Mouse (Mus musculus) lung, postnatal 0 days (tissue): ENCODE measurements around the gene Galk2. TPM values are rescaled to one million over a fixed set of nuclear protein-coding genes. Genes with fewer than 3 reads are reported as not detected.

Experiments
- ATAC-seq: fragments of 200-750 bp; cut with Nextera tagmentation; 2 replicates; pipeline ENCODE4 v1.8.0; 2017; ENCODE audit warnings: moderate library complexity
- DNase-seq: peaks from one replicate; pipeline ENCODE4 v3.0.0-alpha.2; 2016; ENCODE audit warnings: low spot score
- H3K27ac ChIP-seq: fragments of 300-500 bp; sonication (generic); 2 replicates; pipeline ENCODE4 v1.5.1; 2014; ENCODE audit warnings: antibody characterized with exemption, mild to moderate bottlenecking, low read length, mixed read lengths
- H3K27me3 ChIP-seq: fragments of 300-500 bp; sonication (generic); replicated peaks from 2 replicates; pipeline ENCODE4 v1.6.1; 2014; ENCODE audit warnings: low read length, mixed read lengths; ENCODE audit not compliant: insufficient read depth
- H3K36me3 ChIP-seq: fragments of 300-500 bp; sonication (generic); 2 replicates; pipeline ENCODE4 v1.6.1; 2014; ENCODE audit warnings: low read length, mixed read lengths; ENCODE audit not compliant: insufficient read depth
- H3K4me1 ChIP-seq: fragments of 300-500 bp; sonication (generic); 2 replicates; pipeline ENCODE4 v1.6.1; 2014; ENCODE audit warnings: antibody characterized with exemption, low read depth, low read length, mixed read lengths; ENCODE audit not compliant: insufficient read depth
- H3K4me2 ChIP-seq: fragments of 300-500 bp; sonication (generic); replicated peaks from 2 replicates; pipeline ENCODE4 v1.6.1; 2014; ENCODE audit warnings: low read depth, mild to moderate bottlenecking, low read length, moderate library complexity, mixed read lengths
- H3K4me3 ChIP-seq: fragments of 300-500 bp; sonication (generic); 2 replicates; pipeline ENCODE4 v1.5.1; 2014; ENCODE audit warnings: low read depth, low read length
- H3K9ac ChIP-seq: fragments of 300-500 bp; sonication (generic); replicated peaks from 2 replicates; pipeline ENCODE4 v1.6.1; 2014; ENCODE audit warnings: low read depth, mild to moderate bottlenecking
- H3K9me3 ChIP-seq: fragments of 300-500 bp; sonication (generic); 2 replicates; pipeline ENCODE4 v1.6.1; 2016; ENCODE audit warnings: low read length, mixed read lengths
- CTCF ChIP-seq: IDR thresholded peaks from 2 replicates; pipeline ENCODE4 v1.5.1; 2016; ENCODE audit warnings: antibody characterized with exemption, mild to moderate bottlenecking
- EP300 ChIP-seq: IDR thresholded peaks from 2 replicates; pipeline ENCODE4 v1.6.1; 2016; ENCODE audit warnings: antibody characterized with exemption, mild to moderate bottlenecking, control low read depth
- WGBS: fragments of 180-500 bp; shearing (Covaris S2); extraction: QIAGEN DNeasy Blood & Tissue Kit; methylation state at CpG from one replicate; pipeline ENCODE4 v1.1.7; 2014; 5-methylcytosine and 5-hydroxymethylcytosine counted together
- polyA plus RNA-seq: library from polyadenylated mRNA; unstranded; fragments of >200 nt; fragmentation: Nextera tagmentation; extraction: Ambion mirVana; gene quantifications from 2 replicates; pipeline ENCODE4 v1.2.1, GENCODE M21; 2015

Gene Galk2
- polyA plus RNA-seq, 1 experiment from 2014 or later: 27.1 TPM

DNA sequence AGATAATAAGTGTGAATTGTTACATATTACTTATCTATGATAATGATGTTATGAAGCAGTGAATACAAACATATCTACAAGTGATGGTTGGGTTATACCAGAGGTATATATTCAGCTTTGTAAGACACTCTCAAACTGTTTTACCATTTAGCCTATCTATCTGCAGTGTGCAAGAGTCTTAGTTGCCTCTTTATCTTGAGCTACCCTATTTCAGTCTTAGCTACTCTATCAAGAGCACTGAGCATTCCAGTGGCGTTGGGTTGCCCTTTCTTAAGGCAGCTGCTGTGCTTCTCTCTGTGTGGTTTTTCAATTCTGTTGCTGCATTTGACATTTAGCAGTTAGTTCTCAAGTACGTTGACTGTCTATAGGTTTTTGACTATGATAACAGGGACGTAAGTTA is 4.9 kb downstream of the Galk2 start:
- TF ChIP-seq CTCF (no peak), EP300 (no peak)
- H3K4me1 ChIP-seq: peaks cover 2% of the 10 kb centered on the region; the same call in 1 of the 2 replicates
- WGBS: 81% methylated on average over 3 of the region's 3 CpGs
- DNase-seq (no peak), ATAC-seq (no peak)
- H3K36me3 ChIP-seq: no peaks in the 10 kb centered on the region
- H3K4me2 ChIP-seq: no peak overlapping the region
- H3K27ac ChIP-seq: no peak overlapping the region
- no peak overlapping the region for H3K4me3 ChIP-seq
- no peaks in the 10 kb centered on the region for H3K9me3 ChIP-seq
- H3K9ac ChIP-seq: no peak overlapping the region
- H3K27me3 ChIP-seq: no peaks in the 10 kb centered on the region

- TF ChIP-seq EP300: no peak
- TF ChIP-seq CTCF: no peak
- H3K9ac ChIP-seq: no peak overlapping the region
- H3K4me2 ChIP-seq: no peak overlapping the region
- no peak overlapping the region for H3K27ac ChIP-seq
- no peaks in the 10 kb centered on the region for H3K9me3 ChIP-seq
- no peaks in the 10 kb centered on the region for H3K36me3 ChIP-seq
- H3K4me1 ChIP-seq: peaks cover 2% of the 10 kb centered on the region; the same call in 1 of the 2 replicates
- ATAC-seq (no peak), DNase-seq (no peak)
- no peak overlapping the region for H3K4me3 ChIP-seq
- no peaks in the 10 kb centered on the region for H3K27me3 ChIP-seq
- WGBS: 79% methylated on average over 1 of the region's 1 CpGs
Observed at GRCm38 (mm10) chr2:125864551-125864950, 5.6 kb downstream of the Galk2 start.

GRCm38 (mm10) chr2:125865585-125865984 is 6.7 kb downstream of the Galk2 start:
- TF ChIP-seq CTCF: no peak
- no peak for TF ChIP-seq EP300
- Histone ChIP-seq H3K27ac (no peak overlapping the region), H3K36me3 (no peaks in the 10 kb centered on the region), H3K9me3 (no peaks in the 10 kb centered on the region), H3K27me3 (no peaks in the 10 kb centered on the region), H3K4me3 (peak overlapping the region; percentile 60; the same call in 1 of the 2 replicates), H3K9ac (no peak overlapping the region; the same call in 1 of the 2 replicates), H3K4me2 (peak overlapping the region; percentile 70), H3K4me1 (peaks cover 2% of the 10 kb centered on the region; the same call in 1 of the 2 replicates)
- no peak for DNase-seq
- ATAC-seq: no peak

GRCm38 (mm10) chr2:125866058-125866740 is 7.3 kb downstream of the Galk2 start:
- peaks cover 2% of the 10 kb centered on the region; the same call in 1 of the 2 replicates for H3K4me1 ChIP-seq
- DNase-seq (peak; percentile 93), ATAC-seq (peak; percentile 96)
- no peaks in the 10 kb centered on the region for H3K36me3 ChIP-seq
- peak overlapping the region; percentile 54 for H3K9ac ChIP-seq
- peak overlapping the region; percentile 60 for H3K4me3 ChIP-seq
- H3K4me2 ChIP-seq: peak overlapping the region; percentile 70
- 4% methylated on average over 21 of the region's 23 CpGs for WGBS
- H3K27ac ChIP-seq: peak overlapping the region; percentile 43
- TF ChIP-seq CTCF (no peak), EP300 (no peak)
- H3K9me3 ChIP-seq: no peaks in the 10 kb centered on the region
- H3K27me3 ChIP-seq: no peaks in the 10 kb centered on the region

- WGBS: 81% methylated on average over 3 of the region's 3 CpGs
- Histone ChIP-seq H3K9ac (no peak overlapping the region), H3K36me3 (no peaks in the 10 kb centered on the region), H3K27me3 (no peaks in the 10 kb centered on the region), H3K4me2 (no peak overlapping the region), H3K4me3 (no peak overlapping the region), H3K9me3 (no peaks in the 10 kb centered on the region), H3K27ac (no peak overlapping the region), H3K4me1 (peaks cover 2% of the 10 kb centered on the region; the same call in 1 of the 2 replicates)
- ATAC-seq (no peak), DNase-seq (no peak)
- TF ChIP-seq CTCF: no peak
- TF ChIP-seq EP300: no peak
Observed at GRCm38 (mm10) chr2:125868301-125868700, 9.4 kb downstream of the Galk2 start.

DNA sequence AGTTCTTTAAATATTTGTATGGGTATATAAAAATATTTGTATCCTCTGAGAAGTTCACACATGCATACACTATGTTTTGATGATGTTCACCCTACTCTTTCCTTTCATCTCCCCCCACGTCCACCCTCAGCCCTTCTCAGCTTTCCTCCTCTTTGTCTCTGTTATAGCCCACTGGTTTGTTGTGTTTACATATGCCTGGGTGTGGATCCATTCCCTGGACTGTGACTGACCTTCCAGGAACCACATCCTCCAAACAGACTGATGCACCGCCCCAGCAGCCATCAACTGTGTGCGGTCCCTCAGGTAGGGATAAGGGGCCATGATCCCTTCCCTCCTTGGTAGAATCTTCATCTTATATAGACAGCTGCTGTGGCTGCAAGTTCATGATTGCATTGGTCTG is 11.2 kb downstream of the Galk2 start:
- Histone ChIP-seq H3K27ac (no peak overlapping the region), H3K4me2 (no peak overlapping the region), H3K9ac (no peak overlapping the region), H3K4me1 (peaks cover 2% of the 10 kb centered on the region; the same call in 1 of the 2 replicates), H3K36me3 (no peaks in the 10 kb centered on the region), H3K4me3 (no peak overlapping the region), H3K27me3 (no peaks in the 10 kb centered on the region), H3K9me3 (no peaks in the 10 kb centered on the region)
- ATAC-seq: no peak
- WGBS: 66% methylated on average over 3 of the region's 3 CpGs
- DNase-seq: no peak
- no peak for TF ChIP-seq CTCF
